Mouse (Mus musculus) forebrain, embryonic 12.5 days (tissue): ENCODE measurements at regions not wholly inside any gene's neighbourhood (a gene's known extent, or its start where the extent isn't known, plus 50 kb on each side); places are given as distances from the start of the nearest gene placed in this dataset.
A peak's percentile ranks its signal among the peaks of the same experiment; 100 is the strongest.

Experiments
- ATAC-seq: fragments of 200-750 bp; cut with Nextera tagmentation; 2 replicates; pipeline ENCODE4 v1.8.0; 2017; ENCODE audit warnings: moderate TSS enrichment; ENCODE audit not compliant: low FRiP score
- H3K27ac ChIP-seq: fragments of 300-500 bp; sonication (generic); 2 replicates; pipeline ENCODE4 v1.5.1; 2016; ENCODE audit warnings: mild to moderate bottlenecking
- H3K27me3 ChIP-seq: fragments of 300-500 bp; sonication (generic); 2 replicates; pipeline ENCODE4 v1.6.1; 2016; ENCODE audit warnings: mild to moderate bottlenecking
- H3K36me3 ChIP-seq: fragments of 300-500 bp; sonication (generic); replicated peaks from 2 replicates; pipeline ENCODE4 v1.6.1; 2016; ENCODE audit warnings: mild to moderate bottlenecking
- H3K4me1 ChIP-seq: fragments of 300-500 bp; sonication (generic); 2 replicates; pipeline ENCODE4 v1.6.1; 2016
- H3K4me2 ChIP-seq: fragments of 300-500 bp; sonication (generic); 2 replicates; pipeline ENCODE4 v1.6.1; 2016; ENCODE audit warnings: mild to moderate bottlenecking, moderate library complexity
- H3K4me3 ChIP-seq: fragments of 300-500 bp; sonication (generic); replicated peaks from 2 replicates; pipeline ENCODE4 v1.5.1; 2016; ENCODE audit warnings: mild to moderate bottlenecking
- H3K9ac ChIP-seq: fragments of 300-500 bp; sonication (generic); 2 replicates; pipeline ENCODE4 v1.6.1; 2016; ENCODE audit warnings: mild to moderate bottlenecking
- H3K9me3 ChIP-seq: fragments of 300-500 bp; sonication (generic); 2 replicates; pipeline ENCODE4 v1.6.1; 2016
- WGBS: fragments of 180-500 bp; shearing (Covaris S2); methylation state at CpG from one replicate; pipeline ENCODE4 v1.1.7; 2016; 5-methylcytosine and 5-hydroxymethylcytosine counted together

DNA sequence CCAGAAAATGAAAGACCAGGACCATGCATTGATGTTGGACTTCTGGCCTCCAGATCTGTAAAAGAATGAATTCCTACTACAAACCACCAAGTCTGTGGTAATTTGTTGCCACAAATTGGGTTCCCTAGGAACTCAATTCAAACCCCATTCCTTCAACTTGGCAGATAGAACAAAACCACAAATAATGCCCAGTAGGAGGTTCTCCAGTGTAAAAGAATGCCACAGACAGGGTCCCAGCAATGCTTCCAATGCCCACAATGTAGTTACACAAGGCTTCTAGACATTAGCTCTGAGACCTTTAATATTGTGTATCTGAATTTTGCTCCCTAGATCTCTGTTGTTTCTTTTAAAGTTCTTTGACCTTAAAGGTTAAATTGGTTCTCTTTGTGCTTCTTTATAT, 278.2 kb upstream of the Pitx2 start:
- Histone ChIP-seq H3K27me3 (no peaks in the 10 kb centered on the region), H3K4me3 (no peak overlapping the region), H3K4me1 (no peaks in the 10 kb centered on the region), H3K36me3 (no peaks in the 10 kb centered on the region), H3K27ac (no peak overlapping the region), H3K4me2 (no peak overlapping the region), H3K9me3 (no peaks in the 10 kb centered on the region), H3K9ac (no peak overlapping the region)
- ATAC-seq = no peak

DNA sequence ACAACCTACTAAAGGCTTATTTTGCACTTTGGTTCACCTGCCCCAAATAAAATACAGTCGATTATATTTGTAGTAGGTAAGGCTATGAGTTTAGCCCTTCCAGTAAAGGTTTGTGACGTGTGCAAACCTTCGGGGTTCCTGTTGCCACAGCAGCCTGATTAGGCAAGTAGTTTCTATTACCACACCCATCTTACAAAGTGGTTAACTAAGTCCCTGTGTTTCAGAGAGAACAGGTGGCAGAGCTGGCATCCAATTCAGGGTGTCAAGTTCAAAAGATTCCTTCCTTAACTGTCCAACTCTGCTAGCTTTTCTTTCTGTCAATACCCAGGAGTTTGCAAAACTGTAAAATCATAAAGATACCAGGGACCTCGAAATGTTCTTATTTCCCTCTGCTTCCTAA, 277.5 kb upstream of the Pitx2 start:
- Histone ChIP-seq H3K4me3 (no peak overlapping the region), H3K4me1 (no peaks in the 10 kb centered on the region), H3K27ac (no peak overlapping the region), H3K27me3 (no peaks in the 10 kb centered on the region), H3K36me3 (no peaks in the 10 kb centered on the region), H3K9ac (no peak overlapping the region), H3K4me2 (no peak overlapping the region), H3K9me3 (no peaks in the 10 kb centered on the region)
- 86% methylated on average over 4 of the region's 4 CpGs for WGBS
- ATAC-seq = no peak

DNA sequence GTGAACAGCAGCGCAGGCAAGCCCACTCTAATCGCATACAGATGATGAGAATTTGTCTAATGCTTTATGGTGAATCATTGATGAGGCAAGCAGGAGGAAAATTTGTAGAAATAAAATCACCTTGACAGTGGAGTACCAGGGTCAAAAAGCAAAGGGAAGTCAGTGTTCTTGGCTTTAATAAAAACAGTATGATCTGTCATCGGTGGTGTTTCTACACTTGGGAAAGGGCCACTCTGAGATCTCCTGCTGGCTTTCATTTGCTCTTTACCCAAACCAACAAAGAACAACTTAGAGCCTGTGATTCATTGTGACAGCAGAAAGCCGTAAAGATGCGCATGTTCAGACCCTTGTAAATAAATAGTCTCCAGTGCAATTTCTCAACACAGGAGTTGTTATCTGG, 261.1 kb upstream of the Pitx2 start:
- Histone ChIP-seq H3K4me2 (no peak overlapping the region), H3K36me3 (no peaks in the 10 kb centered on the region), H3K4me3 (no peak overlapping the region), H3K4me1 (no peaks in the 10 kb centered on the region), H3K9me3 (no peaks in the 10 kb centered on the region), H3K27me3 (no peaks in the 10 kb centered on the region), H3K9ac (no peak overlapping the region), H3K27ac (no peak overlapping the region)
- ATAC-seq = no peak
- 82% methylated on average over 5 of the region's 5 CpGs for WGBS

GRCm38 (mm10) chr3:128941156-128941555, 258.5 kb upstream of the Pitx2 start:
- Histone ChIP-seq H3K27me3 (no peaks in the 10 kb centered on the region), H3K4me1 (no peaks in the 10 kb centered on the region), H3K4me3 (no peak overlapping the region), H3K9ac (no peak overlapping the region), H3K27ac (no peak overlapping the region), H3K4me2 (no peak overlapping the region), H3K36me3 (no peaks in the 10 kb centered on the region), H3K9me3 (no peaks in the 10 kb centered on the region)
- WGBS = 73% methylated on average over 2 of the region's 2 CpGs
- no peak for ATAC-seq

DNA sequence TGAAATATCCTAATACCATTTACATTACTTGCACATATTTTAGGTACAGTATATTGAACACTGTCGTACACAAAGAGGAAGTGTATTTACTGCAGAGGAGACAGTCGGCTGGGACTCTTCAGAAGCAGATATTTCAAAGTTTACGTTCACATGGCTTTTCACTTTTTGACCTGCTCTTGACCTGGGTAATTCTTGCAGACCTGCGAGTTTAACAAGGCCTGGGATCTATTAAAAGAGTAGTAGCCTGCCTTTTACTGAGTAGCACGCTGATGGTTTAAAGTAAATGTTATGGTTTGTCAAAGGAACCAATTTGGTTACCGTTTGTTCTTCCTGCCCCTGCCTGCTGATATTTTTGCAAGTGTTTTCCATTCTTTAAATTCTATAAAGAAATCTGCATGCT, 255.0 kb upstream of the Pitx2 start:
- Histone ChIP-seq H3K4me3 (no peak overlapping the region), H3K4me1 (no peaks in the 10 kb centered on the region), H3K36me3 (no peaks in the 10 kb centered on the region), H3K27ac (no peak overlapping the region), H3K9ac (no peak overlapping the region), H3K9me3 (no peaks in the 10 kb centered on the region), H3K27me3 (no peaks in the 10 kb centered on the region), H3K4me2 (no peak overlapping the region)
- WGBS = 79% methylated on average over 6 of the region's 6 CpGs
- ATAC-seq = no peak

DNA sequence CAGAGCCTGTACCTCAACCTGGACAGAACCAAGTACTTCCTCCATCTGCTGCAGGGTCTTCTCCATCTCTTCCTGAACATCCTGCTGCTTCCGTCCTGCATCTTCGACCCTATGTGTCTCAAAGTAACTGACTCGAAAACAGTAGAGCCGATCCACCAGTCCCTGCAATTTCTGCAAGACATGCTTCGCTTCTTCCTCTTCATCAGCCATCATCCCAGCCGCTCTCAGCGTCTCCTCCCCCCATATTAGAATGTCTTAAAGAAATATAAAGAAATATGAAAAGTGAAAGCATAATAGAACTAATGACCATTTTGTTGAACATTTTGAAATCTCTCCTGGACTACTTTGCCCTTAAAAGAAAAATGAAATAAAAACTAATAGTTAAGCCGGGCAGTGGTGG, 244.8 kb upstream of the Pitx2 start:
- no peak for ATAC-seq
- Histone ChIP-seq H3K9me3 (no peaks in the 10 kb centered on the region), H3K27ac (no peak overlapping the region), H3K4me3 (no peak overlapping the region), H3K4me1 (no peaks in the 10 kb centered on the region), H3K9ac (no peak overlapping the region), H3K27me3 (no peaks in the 10 kb centered on the region), H3K36me3 (no peaks in the 10 kb centered on the region), H3K4me2 (no peak overlapping the region)
- WGBS = 94% methylated on average over 8 of the region's 8 CpGs

- H3K4me2 ChIP-seq = no peak overlapping the region
- no peaks in the 10 kb centered on the region for H3K36me3 ChIP-seq
- no peak overlapping the region for H3K27ac ChIP-seq
- H3K4me1 ChIP-seq = no peaks in the 10 kb centered on the region
- H3K9ac ChIP-seq = no peak overlapping the region
- H3K4me3 ChIP-seq = no peak overlapping the region
- no peaks in the 10 kb centered on the region for H3K27me3 ChIP-seq
- no peaks in the 10 kb centered on the region for H3K9me3 ChIP-seq
- no peak for ATAC-seq
- WGBS = 83% methylated on average over 5 of the region's 5 CpGs
Observed at GRCm38 (mm10) chr3:128976752-128977151, 222.9 kb upstream of the Pitx2 start.

DNA sequence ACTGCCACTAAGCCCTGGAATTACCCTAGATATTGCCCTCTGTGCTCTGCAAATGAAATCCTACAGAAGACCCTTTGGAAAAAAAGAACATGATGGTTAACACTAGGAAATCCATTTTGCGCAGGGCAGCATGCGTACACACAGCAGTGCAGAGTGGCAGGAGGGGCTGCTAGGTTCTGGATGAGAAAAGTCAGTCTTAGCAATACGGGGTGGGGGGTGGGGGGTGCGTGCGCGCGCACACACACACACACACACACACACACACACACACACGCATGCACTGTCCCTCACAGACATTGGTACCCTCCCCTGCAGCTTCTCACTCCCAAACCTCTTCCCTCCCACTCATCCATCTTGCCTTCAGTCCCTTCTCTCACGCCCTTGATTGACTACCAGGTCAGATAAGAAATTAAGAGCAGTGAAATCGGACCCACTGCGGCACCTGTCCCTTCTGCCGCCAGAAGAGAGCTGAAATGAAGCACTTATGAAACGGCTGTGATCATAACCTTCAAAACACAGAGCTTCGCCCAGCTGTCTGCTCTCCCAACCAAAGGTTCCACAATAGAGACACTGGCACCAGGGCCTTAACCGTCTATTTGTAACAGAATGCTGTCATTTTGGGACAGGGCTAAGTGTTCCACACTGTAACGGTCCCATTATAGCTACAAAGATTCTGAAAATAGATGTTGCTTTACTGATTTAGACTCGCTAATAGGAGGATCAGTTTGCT, 209.3 kb upstream of the Pitx2 start:
- no peaks in the 10 kb centered on the region for H3K27me3 ChIP-seq
- no peak overlapping the region for H3K9ac ChIP-seq
- H3K4me1 ChIP-seq = no peaks in the 10 kb centered on the region
- H3K4me2 ChIP-seq = no peak overlapping the region
- no peaks in the 10 kb centered on the region for H3K36me3 ChIP-seq
- H3K9me3 ChIP-seq = no peaks in the 10 kb centered on the region
- 85% methylated on average over 17 of the region's 17 CpGs for WGBS
- 0 out of 2 replicates have a peak, but pooled peaks have one; percentile 17 for ATAC-seq
- no peak overlapping the region for H3K4me3 ChIP-seq
- H3K27ac ChIP-seq = no peak overlapping the region

- no peak for ATAC-seq
- Histone ChIP-seq H3K4me1 (no peaks in the 10 kb centered on the region), H3K9me3 (no peaks in the 10 kb centered on the region), H3K27me3 (no peaks in the 10 kb centered on the region), H3K4me2 (no peak overlapping the region), H3K27ac (no peak overlapping the region), H3K9ac (no peak overlapping the region), H3K4me3 (no peak overlapping the region), H3K36me3 (no peaks in the 10 kb centered on the region)
- WGBS = 50% methylated on average over 7 of the region's 7 CpGs
Observed at GRCm38 (mm10) chr3:129002866-129003265, 196.8 kb upstream of the Pitx2 start.

DNA sequence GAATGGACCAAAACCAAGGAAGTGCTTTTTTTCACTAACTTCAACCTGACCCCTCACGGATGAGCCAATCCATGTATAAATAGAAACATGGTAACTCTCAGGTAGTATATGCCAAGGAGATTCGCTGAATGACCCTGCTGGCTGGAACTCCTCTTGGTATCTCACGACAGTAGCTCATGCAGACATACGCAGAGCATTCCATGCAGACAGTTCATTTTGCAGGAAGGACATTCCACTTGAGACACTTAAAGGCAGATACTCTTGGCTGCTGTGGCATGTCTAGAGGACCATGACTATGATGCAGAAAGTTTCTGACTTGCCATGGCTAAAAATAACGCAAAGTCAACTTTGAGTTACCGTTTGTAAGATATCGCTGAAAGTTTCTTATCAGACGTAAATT, 195.6 kb upstream of the Pitx2 start:
- Histone ChIP-seq H3K27me3 (no peaks in the 10 kb centered on the region), H3K4me3 (no peak overlapping the region), H3K36me3 (no peaks in the 10 kb centered on the region), H3K4me1 (no peaks in the 10 kb centered on the region), H3K9me3 (no peaks in the 10 kb centered on the region), H3K27ac (no peak overlapping the region), H3K9ac (no peak overlapping the region), H3K4me2 (no peak overlapping the region)
- WGBS = 93% methylated on average over 8 of the region's 8 CpGs
- no peak for ATAC-seq

- Histone ChIP-seq H3K4me2 (no peak overlapping the region), H3K27me3 (no peaks in the 10 kb centered on the region), H3K27ac (no peak overlapping the region), H3K9me3 (no peaks in the 10 kb centered on the region), H3K36me3 (no peaks in the 10 kb centered on the region), H3K4me1 (no peaks in the 10 kb centered on the region), H3K4me3 (no peak overlapping the region), H3K9ac (no peak overlapping the region)
- ATAC-seq = no peak
- WGBS = 89% methylated on average over 2 of the region's 2 CpGs
Observed at GRCm38 (mm10) chr3:129038877-129039276, 160.8 kb upstream of the Pitx2 start.

DNA sequence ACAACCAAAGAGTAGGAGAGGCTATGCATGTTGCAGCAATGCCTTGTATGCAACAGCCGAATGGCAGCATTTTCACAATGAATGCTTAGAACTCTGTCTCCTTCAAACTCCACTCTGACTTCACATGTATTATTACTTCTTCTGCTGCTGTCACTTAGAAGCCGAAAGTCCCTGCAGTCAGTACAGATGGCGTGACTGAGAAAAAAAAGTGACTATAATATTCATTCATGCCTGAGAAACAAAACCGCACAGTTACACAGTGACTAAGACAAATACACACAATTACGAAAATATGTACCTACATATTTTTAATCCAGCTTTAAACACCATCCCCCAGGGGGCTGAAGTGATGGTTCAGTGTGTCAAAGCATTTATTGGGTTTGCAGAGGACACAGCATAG, 154.8 kb upstream of the Pitx2 start:
- no peaks in the 10 kb centered on the region for H3K36me3 ChIP-seq
- H3K4me3 ChIP-seq = no peak overlapping the region
- WGBS = 94% methylated on average over 5 of the region's 5 CpGs
- no peaks in the 10 kb centered on the region for H3K27me3 ChIP-seq
- ATAC-seq = no peak
- no peak overlapping the region for H3K9ac ChIP-seq
- H3K9me3 ChIP-seq = no peaks in the 10 kb centered on the region
- H3K4me2 ChIP-seq = no peak overlapping the region
- H3K27ac ChIP-seq = no peak overlapping the region
- no peaks in the 10 kb centered on the region for H3K4me1 ChIP-seq

GRCm38 (mm10) chr3:129049899-129050597, 149.6 kb upstream of the Pitx2 start:
- Histone ChIP-seq H3K9me3 (no peaks in the 10 kb centered on the region), H3K4me1 (no peaks in the 10 kb centered on the region), H3K27ac (no peak overlapping the region), H3K9ac (no peak overlapping the region), H3K4me2 (no peak overlapping the region), H3K27me3 (no peaks in the 10 kb centered on the region), H3K36me3 (no peaks in the 10 kb centered on the region), H3K4me3 (no peak overlapping the region)
- no peak for ATAC-seq
- WGBS = 90% methylated on average over 3 of the region's 3 CpGs
